Mouse (Mus musculus) C2C12 (cell line): ENCODE data around the gene C1s1. TPM values are rescaled to one million over a fixed set of nuclear protein-coding genes. Genes with fewer than 3 reads are reported as not detected.
A peak's percentile ranks its signal among the peaks of the same experiment; 100 is the strongest.
"Not testable (repeated sequence)": the region's sequence is repeated elsewhere in the genome, so short reads cannot be mapped to it uniquely, and the experiment has no call there.

Experiments
- H3K27me3 ChIP-seq: one replicate; pipeline ENCODE4 v1.6.1; 2011; ENCODE audit not compliant: control insufficient read depth, insufficient read depth, insufficient read length
- H3K36me3 ChIP-seq: one replicate; pipeline ENCODE4 v1.6.1; 2011; ENCODE audit not compliant: control insufficient read depth, insufficient read depth
- H3K4me3 ChIP-seq: one replicate; pipeline ENCODE4 v1.5.1; 2011; ENCODE audit warnings: mild to moderate bottlenecking, control low read depth; ENCODE audit not compliant: poor library complexity, insufficient read depth, severe bottlenecking
- H3K79me2 ChIP-seq: one replicate; pipeline ENCODE4 v1.6.1; 2011; ENCODE audit not compliant: control insufficient read depth, insufficient read depth
- H3K79me3 ChIP-seq: one replicate; pipeline ENCODE4 v1.6.1; 2011; ENCODE audit warnings: low read depth, control low read depth
- H3ac ChIP-seq: one replicate; pipeline ENCODE3; 2011; ENCODE audit warnings: low read depth; ENCODE audit not compliant: control insufficient read depth, insufficient read length
- CEBPB ChIP-seq: IDR thresholded peaks from one replicate; pipeline ENCODE4 v1.6.1; 2011; ENCODE audit warnings: low read depth, mild to moderate bottlenecking, control low read depth, moderate library complexity
- CTCF ChIP-seq: IDR thresholded peaks from one replicate; pipeline ENCODE4 v1.5.1; 2011; ENCODE audit not compliant: control insufficient read depth, insufficient read depth, insufficient read length
- FOSL1 ChIP-seq: IDR thresholded peaks from one replicate; pipeline ENCODE4 v1.8.0; 2011; ENCODE audit warnings: mild to moderate bottlenecking, low read length; ENCODE audit not compliant: poor library complexity, insufficient read depth, severe bottlenecking
- MAX ChIP-seq: IDR thresholded peaks from one replicate; pipeline ENCODE4 v1.6.1; 2011; ENCODE audit warnings: mild to moderate bottlenecking, control low read depth
- MYOD1 ChIP-seq: IDR thresholded peaks from one replicate; pipeline ENCODE4 v1.6.1; 2011; ENCODE audit warnings: low read depth; ENCODE audit not compliant: control insufficient read depth, insufficient read length
- MYOG ChIP-seq: IDR thresholded peaks from one replicate; pipeline ENCODE4 v1.6.1; 2011; ENCODE audit not compliant: control insufficient read depth, insufficient read length; ENCODE audit errors: extremely low read depth
- USF1 ChIP-seq: IDR thresholded peaks from one replicate; pipeline ENCODE4 v1.6.1; 2011; ENCODE audit warnings: low read depth, mild to moderate bottlenecking, control low read depth, moderate library complexity
- long read RNA-seq, 2 experiments: library from polyadenylated mRNA; unstranded; transcript quantifications; one replicate each; pipeline ENCODE4 v2.0.0; 2019 to 2020
- polyA plus RNA-seq: library from polyadenylated mRNA; unstranded; fragments of >200 nt; fragmentation: generic; extraction: Trizol; gene quantifications from one replicate; pipeline ENCODE4 v1.2.1, GENCODE M21; 2012; ENCODE audit warnings: missing spikeins

The C1s1 gene
- 0.05 TPM for polyA plus RNA-seq
- long read RNA-seq, experiment 1, transcript C1s1-204 (12 exons, 2,906 nt) = major isoform, 5 of 14 reads
- long read RNA-seq, experiment 1, partial matches to known transcripts = 1 of 14 reads
- long read RNA-seq, experiment 1, other reads (novel, unspliced or antisense) = 6 of 14 reads
- long read RNA-seq, experiment 2, partial matches to known transcripts = 0 of 4 reads
- long read RNA-seq, experiment 2, other reads (novel, unspliced or antisense) = 0 of 4 reads

GRCm38 (mm10) chr6:124542284-124542683 lies at the start of gene C1s1:
C1s1 (minus strand) TSS chr6:124542359.
- TF ChIP-seq CEBPB = peak; percentile 4
- H3K27me3 ChIP-seq, H3K4me3 ChIP-seq, H3K79me2 ChIP-seq, H3ac ChIP-seq, H3K79me3 ChIP-seq, H3K36me3 ChIP-seq: not testable (repeated sequence)

- Histone ChIP-seq H3K79me3 (no peaks in the 10 kb centered on the region), H3K27me3 (no peaks in the 10 kb centered on the region), H3K36me3 (no peaks in the 10 kb centered on the region), H3K4me3 (no peak overlapping the region), H3K79me2 (no peaks in the 10 kb centered on the region), H3ac (no peak overlapping the region)
- TF ChIP-seq CEBPB = no peak
- TF ChIP-seq MYOD1 = peak; percentile 37
- no peak for TF ChIP-seq USF1
- no peak for TF ChIP-seq MYOG
These were observed 46.6 kb upstream of the C1s1 start for GRCm38 (mm10) chr6:124588771-124589170.

GRCm38 (mm10) chr6:124586266-124586665 lies 44.1 kb upstream of the C1s1 start:
- Histone ChIP-seq H3K79me3 (no peaks in the 10 kb centered on the region), H3K4me3 (no peak overlapping the region), H3K79me2 (no peaks in the 10 kb centered on the region), H3K27me3 (no peaks in the 10 kb centered on the region), H3K36me3 (no peaks in the 10 kb centered on the region), H3ac (no peak overlapping the region)
- TF ChIP-seq MAX = no peak
- no peak for TF ChIP-seq MYOD1
- TF ChIP-seq CEBPB = no peak
- no peak for TF ChIP-seq MYOG
- no peak for TF ChIP-seq CTCF
- no peak for TF ChIP-seq FOSL1
- no peak for TF ChIP-seq USF1

GRCm38 (mm10) chr6:124585761-124586160 lies 43.6 kb upstream of the C1s1 start:
- Histone ChIP-seq H3ac (no peak overlapping the region), H3K36me3 (no peaks in the 10 kb centered on the region), H3K79me2 (no peaks in the 10 kb centered on the region), H3K4me3 (no peak overlapping the region), H3K79me3 (no peaks in the 10 kb centered on the region), H3K27me3 (no peaks in the 10 kb centered on the region)
- TF ChIP-seq USF1 (no peak), CTCF (no peak), FOSL1 (no peak), MYOG (no peak), MAX (no peak), MYOD1 (no peak), CEBPB (no peak)

- Histone ChIP-seq H3K27me3 (no peaks in the 10 kb centered on the region), H3K36me3 (no peaks in the 10 kb centered on the region), H3K79me2 (no peaks in the 10 kb centered on the region), H3ac (no peak overlapping the region), H3K4me3 (no peak overlapping the region), H3K79me3 (no peaks in the 10 kb centered on the region)
- TF ChIP-seq MAX (no peak), CTCF (no peak), FOSL1 (no peak), MYOD1 (no peak), CEBPB (no peak), USF1 (no peak), MYOG (no peak)
These were observed 42.8 kb upstream of the C1s1 start for GRCm38 (mm10) chr6:124584935-124585334.

GRCm38 (mm10) chr6:124582231-124582630 lies 40.1 kb upstream of the C1s1 start:
- no peaks in the 10 kb centered on the region for H3K79me2 ChIP-seq
- no peak for TF ChIP-seq FOSL1
- TF ChIP-seq CEBPB = no peak
- no peak for TF ChIP-seq USF1
- no peak for TF ChIP-seq CTCF
- TF ChIP-seq MYOD1 = no peak
- TF ChIP-seq MAX = no peak
- no peak for TF ChIP-seq MYOG
- H3ac ChIP-seq = no peak overlapping the region
- H3K27me3 ChIP-seq = no peaks in the 10 kb centered on the region
- H3K4me3 ChIP-seq = no peak overlapping the region
- no peaks in the 10 kb centered on the region for H3K79me3 ChIP-seq
- no peaks in the 10 kb centered on the region for H3K36me3 ChIP-seq

- H3K79me3 ChIP-seq, H3K27me3 ChIP-seq, H3K36me3 ChIP-seq, H3K79me2 ChIP-seq, H3K4me3 ChIP-seq, H3ac ChIP-seq: not testable (repeated sequence)
These were observed 38.0 kb upstream of the C1s1 start for GRCm38 (mm10) chr6:124580155-124580554.

DNA sequence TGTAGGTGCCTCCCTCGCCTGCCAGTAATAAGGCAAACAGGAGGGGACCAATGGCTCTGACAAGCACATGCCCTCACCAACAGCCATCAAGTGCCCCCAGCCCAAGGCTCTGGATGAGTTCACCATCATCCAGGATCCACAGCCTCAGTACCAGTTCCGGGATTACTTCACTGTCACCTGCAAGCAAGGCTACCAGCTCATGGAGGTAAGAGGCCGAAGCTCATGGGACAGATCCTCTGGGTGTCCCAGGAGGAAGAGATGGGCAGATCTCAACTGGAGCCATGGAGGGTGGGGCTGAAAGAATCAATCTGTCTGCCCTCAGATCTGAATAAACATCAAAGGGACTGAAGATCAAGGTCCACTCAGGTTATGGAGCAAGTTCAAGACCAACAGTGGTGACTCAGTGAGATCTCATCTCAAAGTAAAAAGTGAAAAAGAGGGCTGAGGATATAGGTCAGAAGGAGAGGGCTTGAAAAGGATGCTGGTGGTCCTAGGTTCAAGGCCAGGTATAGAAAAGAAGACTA lies 33.1 kb upstream of the C1s1 start:
- H3K4me3 ChIP-seq, H3K79me2 ChIP-seq, H3K36me3 ChIP-seq, H3K79me3 ChIP-seq, H3ac ChIP-seq, H3K27me3 ChIP-seq: not testable (repeated sequence)
